Mouse (Mus musculus): ENCODE measurements at regions not wholly inside any gene's neighbourhood (a gene's known extent, or its start where the extent isn't known, plus 50 kb on each side); places are given as distances from the start of the nearest gene placed in this dataset.
A peak's percentile ranks its signal among the peaks of the same experiment; 100 is the strongest.

- TF ChIP-seq GATA1 (IDR thresholded peaks at IDR 0.05; ENCODE audit: borderline replicate concordance, low read length) (no peak), FLI1 (IDR thresholded peaks at IDR 0.05; ENCODE audit: low read length) (no peak)
- Histone ChIP-seq H3K4me3 (replicated peaks) (peak overlapping the region; percentile 57), H3K4me1 (peaks cover 33% of the 10 kb centered on the region), H3K9me3 (peaks cover 2% of the 10 kb centered on the region), H3K36me3 (replicated peaks; ENCODE audit: low read length) (no peaks in the 10 kb centered on the region), H3K27me3 (replicated peaks) (peaks cover 7% of the 10 kb centered on the region)
Observed at GRCm38 (mm10) chr13:99099794-99100429, 84.7 kb upstream of the Zfp366 start.

- Histone ChIP-seq H3K9me3 (peaks cover 3% of the 10 kb centered on the region), H3K36me3 (replicated peaks; ENCODE audit: low read length) (no peaks in the 10 kb centered on the region), H3K27me3 (replicated peaks) (peaks cover 7% of the 10 kb centered on the region), H3K4me1 (peaks cover 34% of the 10 kb centered on the region), H3K4me3 (replicated peaks) (no peak overlapping the region)
- no peak for TF ChIP-seq GATA1 (IDR thresholded peaks at IDR 0.05; ENCODE audit: borderline replicate concordance, low read length)
- no peak for TF ChIP-seq FLI1 (IDR thresholded peaks at IDR 0.05; ENCODE audit: low read length)
Observed at GRCm38 (mm10) chr13:99099226-99099625, 85.4 kb upstream of the Zfp366 start.

- H3K4me3 ChIP-seq (replicated peaks) = no peak overlapping the region
- peaks cover 3% of the 10 kb centered on the region for H3K9me3 ChIP-seq
- no peak for TF ChIP-seq GATA1 (IDR thresholded peaks at IDR 0.05; ENCODE audit: borderline replicate concordance, low read length)
- no peak for TF ChIP-seq FLI1 (IDR thresholded peaks at IDR 0.05; ENCODE audit: low read length)
- H3K27me3 ChIP-seq (replicated peaks) = peaks cover 5% of the 10 kb centered on the region
- no peaks in the 10 kb centered on the region for H3K36me3 ChIP-seq (replicated peaks; ENCODE audit: low read length)
- peaks cover 38% of the 10 kb centered on the region for H3K4me1 ChIP-seq
Observed at GRCm38 (mm10) chr13:99097606-99098545, 86.7 kb upstream of the Zfp366 start.

- no peak overlapping the region for H3K4me3 ChIP-seq (replicated peaks)
- TF ChIP-seq GATA1 (IDR thresholded peaks at IDR 0.05; ENCODE audit: borderline replicate concordance, low read length) (no peak), FLI1 (IDR thresholded peaks at IDR 0.05; ENCODE audit: low read length) (no peak)
- H3K27me3 ChIP-seq (replicated peaks) = peaks cover 5% of the 10 kb centered on the region
- H3K9me3 ChIP-seq = peaks cover 3% of the 10 kb centered on the region
- H3K36me3 ChIP-seq (replicated peaks; ENCODE audit: low read length) = no peaks in the 10 kb centered on the region
- peaks cover 46% of the 10 kb centered on the region for H3K4me1 ChIP-seq
Observed at GRCm38 (mm10) chr13:99096837-99097236, 87.8 kb upstream of the Zfp366 start.

- Histone ChIP-seq H3K27me3 (replicated peaks) (peaks cover 5% of the 10 kb centered on the region), H3K4me3 (replicated peaks) (no peak overlapping the region), H3K36me3 (replicated peaks; ENCODE audit: low read length) (no peaks in the 10 kb centered on the region), H3K9me3 (peaks cover 3% of the 10 kb centered on the region), H3K4me1 (peaks cover 36% of the 10 kb centered on the region)
- TF ChIP-seq FLI1 (IDR thresholded peaks at IDR 0.05; ENCODE audit: low read length) (no peak), GATA1 (IDR thresholded peaks at IDR 0.05; ENCODE audit: borderline replicate concordance, low read length) (no peak)
Observed at GRCm38 (mm10) chr13:99095006-99095405, 89.6 kb upstream of the Zfp366 start.

- TF ChIP-seq GATA1 (IDR thresholded peaks at IDR 0.05; ENCODE audit: borderline replicate concordance, low read length) = no peak
- TF ChIP-seq FLI1 (IDR thresholded peaks at IDR 0.05; ENCODE audit: low read length) = no peak
- Histone ChIP-seq H3K27me3 (replicated peaks) (peaks cover 5% of the 10 kb centered on the region), H3K36me3 (replicated peaks; ENCODE audit: low read length) (no peaks in the 10 kb centered on the region), H3K9me3 (peaks cover 3% of the 10 kb centered on the region), H3K4me3 (replicated peaks) (no peak overlapping the region), H3K4me1 (peaks cover 28% of the 10 kb centered on the region)
Observed at GRCm38 (mm10) chr13:99094221-99094620, 90.4 kb upstream of the Zfp366 start.

- TF ChIP-seq FLI1 (IDR thresholded peaks at IDR 0.05; ENCODE audit: low read length) (no peak), GATA1 (IDR thresholded peaks at IDR 0.05; ENCODE audit: borderline replicate concordance, low read length) (no peak)
Observed at GRCm38 (mm10) chr13:99093269-99093668, 91.4 kb upstream of the Zfp366 start.

GRCm38 (mm10) chr13:99092279-99092930 lies 92.2 kb upstream of the Zfp366 start:
- H3K27me3 ChIP-seq (replicated peaks) = peaks cover 2% of the 10 kb centered on the region
- no peaks in the 10 kb centered on the region for H3K36me3 ChIP-seq (replicated peaks; ENCODE audit: low read length)
- no peak for TF ChIP-seq FLI1 (IDR thresholded peaks at IDR 0.05; ENCODE audit: low read length)
- TF ChIP-seq GATA1 (IDR thresholded peaks at IDR 0.05; ENCODE audit: borderline replicate concordance, low read length) = no peak
- H3K4me3 ChIP-seq (replicated peaks) = no peak overlapping the region
- peaks cover 3% of the 10 kb centered on the region for H3K9me3 ChIP-seq
- H3K4me1 ChIP-seq = peaks cover 34% of the 10 kb centered on the region

More at GRCm38 (mm10) chr13:99093269-99093668, 91.4 kb upstream of the Zfp366 start:
- Histone ChIP-seq H3K36me3 (replicated peaks; ENCODE audit: low read length) (no peaks in the 10 kb centered on the region), H3K4me1 (peaks cover 26% of the 10 kb centered on the region), H3K4me3 (replicated peaks) (peak overlapping the region; percentile 64), H3K9me3 (peaks cover 3% of the 10 kb centered on the region), H3K27me3 (replicated peaks) (peaks cover 2% of the 10 kb centered on the region)

GRCm38 (mm10) chr13:99091562-99092278 lies 92.9 kb upstream of the Zfp366 start:
- TF ChIP-seq GATA1 (IDR thresholded peaks at IDR 0.05; ENCODE audit: borderline replicate concordance, low read length) (no peak), FLI1 (IDR thresholded peaks at IDR 0.05; ENCODE audit: low read length) (no peak)
- Histone ChIP-seq H3K36me3 (replicated peaks; ENCODE audit: low read length) (no peaks in the 10 kb centered on the region), H3K9me3 (peaks cover 3% of the 10 kb centered on the region), H3K4me1 (peaks cover 34% of the 10 kb centered on the region), H3K27me3 (replicated peaks) (no peaks in the 10 kb centered on the region), H3K4me3 (replicated peaks) (no peak overlapping the region)

Measured in megakaryocyte, embryonic 14.5 days (primary cell).